Mouse (Mus musculus) bone marrow macrophage, adult 2 months (primary cell): ENCODE results near the gene Tsc22d1.

Experiments used
- CTCF ChIP-seq: IDR thresholded peaks from 2 replicates; pipeline ENCODE4 v1.5.1; 2012; ENCODE audit warnings: low read depth, mild to moderate bottlenecking, low read length, moderate library complexity
- POLR2A ChIP-seq: IDR thresholded peaks from 2 replicates; pipeline ENCODE4 v1.6.1; 2012; ENCODE audit warnings: mild to moderate bottlenecking, low read depth, low read length, borderline replicate concordance

DNA sequence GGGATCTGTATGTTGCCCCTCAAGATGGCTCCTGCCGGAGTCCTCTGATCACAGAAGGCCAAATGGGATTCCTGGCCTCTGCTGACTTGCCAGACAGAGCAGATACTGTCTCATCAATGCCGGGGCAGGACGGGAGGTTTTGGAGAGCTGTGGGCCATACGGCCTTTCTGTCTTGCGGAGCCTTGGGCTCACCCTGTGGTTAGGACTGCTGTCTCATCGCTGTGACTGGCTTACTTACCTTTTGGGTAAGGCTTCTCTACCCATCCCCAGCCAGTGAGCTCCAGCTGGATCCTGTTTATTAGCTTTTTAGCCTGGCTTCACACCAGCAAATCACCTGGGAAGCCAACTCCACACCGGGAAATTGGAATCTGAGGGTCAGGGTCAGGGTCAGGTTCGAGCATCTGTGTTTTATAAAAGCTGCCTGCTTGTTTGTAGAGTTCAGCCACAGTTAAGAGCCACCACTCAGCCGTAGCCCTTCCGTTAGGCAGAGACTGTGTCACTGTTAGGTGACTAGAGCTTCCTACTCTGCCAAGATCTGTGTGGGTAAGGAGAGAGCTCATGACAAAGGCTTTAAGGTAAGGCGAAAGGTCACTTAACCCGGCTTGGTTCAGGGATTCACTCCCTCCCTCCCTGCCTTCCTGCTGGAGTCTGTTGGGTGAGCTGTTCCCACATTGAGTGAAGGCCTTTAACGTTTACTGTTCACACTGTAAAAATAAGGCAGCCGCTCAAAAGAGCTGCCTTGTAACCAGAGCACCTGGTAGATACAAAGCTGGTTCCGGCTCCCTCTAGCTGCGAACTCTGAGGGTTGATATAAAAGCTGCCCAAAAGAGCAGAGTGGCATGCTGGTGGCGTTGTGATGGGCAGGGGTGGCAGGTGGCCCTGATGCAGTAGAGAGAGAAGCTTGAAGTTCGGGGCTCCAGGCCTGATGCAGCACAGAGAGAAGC is 73.6 kb downstream of the Tsc22d1 start:
- TF ChIP-seq CTCF: no peak
- TF ChIP-seq POLR2A: no peak
